Mouse (Mus musculus) neural tube, embryonic 13.5 days (tissue): Measurements from ENCODE around the gene Tex44. TPM values are rescaled to one million over a fixed set of nuclear protein-coding genes. Genes with fewer than 3 reads are reported as not detected.
"Not testable (repeated sequence)": the region's sequence is repeated elsewhere in the genome, so short reads cannot be mapped to it uniquely, and the experiment has no call there.

ENCODE experiments used
- ATAC-seq: fragments of 200-750 bp; cut with Nextera tagmentation; 2 replicates; pipeline ENCODE4 v1.8.0; 2017; ENCODE audit warnings: low read depth, mild to moderate bottlenecking, moderate TSS enrichment, moderate library complexity
- H3K27ac ChIP-seq: fragments of 300-500 bp; sonication (generic); replicated peaks from 2 replicates; pipeline ENCODE4 v1.5.1; 2015; ENCODE audit warnings: moderate library complexity, mild to moderate bottlenecking, inconsistent platforms
- H3K27me3 ChIP-seq: fragments of 300-500 bp; sonication (generic); 2 replicates; pipeline ENCODE4 v1.6.1; 2015; ENCODE audit warnings: mild to moderate bottlenecking, inconsistent platforms
- H3K36me3 ChIP-seq: fragments of 300-500 bp; sonication (generic); 2 replicates; pipeline ENCODE4 v1.6.1; 2015; ENCODE audit warnings: mild to moderate bottlenecking, inconsistent platforms
- H3K4me1 ChIP-seq: fragments of 300-500 bp; sonication (generic); replicated peaks from 2 replicates; pipeline ENCODE4 v1.6.1; 2015; ENCODE audit warnings: inconsistent platforms
- H3K4me2 ChIP-seq: fragments of 300-500 bp; sonication (generic); 2 replicates; pipeline ENCODE4 v1.6.1; 2015; ENCODE audit warnings: inconsistent platforms, mild to moderate bottlenecking, moderate library complexity
- H3K4me3 ChIP-seq: fragments of 300-500 bp; sonication (generic); 2 replicates; pipeline ENCODE4 v1.5.1; 2015; ENCODE audit warnings: mild to moderate bottlenecking, inconsistent platforms
- H3K9ac ChIP-seq: fragments of 300-500 bp; sonication (generic); 2 replicates; pipeline ENCODE4 v1.6.1; 2015; ENCODE audit warnings: moderate library complexity, mild to moderate bottlenecking, inconsistent platforms
- H3K9me3 ChIP-seq: fragments of 300-500 bp; sonication (generic); 2 replicates; pipeline ENCODE4 v1.6.1; 2016; ENCODE audit warnings: inconsistent platforms
- WGBS: fragments of 180-500 bp; shearing (Covaris S2); methylation state at CpG from one replicate; pipeline ENCODE4 v1.1.7; 2015; 5-methylcytosine and 5-hydroxymethylcytosine counted together
- polyA plus RNA-seq: library from polyadenylated mRNA; unstranded; fragments of >200 nt; fragmentation: Nextera tagmentation; extraction: Ambion mirVana; gene quantifications from 2 replicates; pipeline ENCODE4 v1.2.1, GENCODE M21; 2015

Tex44 gene
- polyA plus RNA-seq, 1 experiment from 2014 or later, result not detected

GRCm38 (mm10) chr1:86456892-86457581 lies 30.9 kb downstream of the Tex44 start:
- H3K27me3 ChIP-seq, result no peaks in the 10 kb centered on the region
- H3K27ac ChIP-seq, result no peak overlapping the region
- no peak overlapping the region for H3K9ac ChIP-seq
- no peak overlapping the region for H3K4me3 ChIP-seq
- no peak overlapping the region for H3K4me2 ChIP-seq
- no peaks in the 10 kb centered on the region for H3K9me3 ChIP-seq
- no peak for ATAC-seq
- no peaks in the 10 kb centered on the region for H3K36me3 ChIP-seq
- no peaks in the 10 kb centered on the region for H3K4me1 ChIP-seq
- WGBS, result 62% methylated on average over 13 of the region's 13 CpGs

- Histone ChIP-seq H3K4me1 (0 out of 2 replicates have a peak, but pooled peaks cover 3% of the 10 kb centered on the region), H3K27ac (no peak overlapping the region), H3K9me3 (no peaks in the 10 kb centered on the region), H3K27me3 (no peaks in the 10 kb centered on the region), H3K9ac (no peak overlapping the region), H3K4me2 (no peak overlapping the region), H3K4me3 (no peak overlapping the region), H3K36me3 (no peaks in the 10 kb centered on the region)
- no peak for ATAC-seq
- WGBS, result 87% methylated on average over 4 of the region's 4 CpGs
These were observed 33.2 kb downstream of the Tex44 start for GRCm38 (mm10) chr1:86459371-86459770.

- H3K9ac ChIP-seq, result no peak overlapping the region
- no peaks in the 10 kb centered on the region for H3K36me3 ChIP-seq
- no peak for ATAC-seq
- 0 out of 2 replicates have a peak, but pooled peaks cover 8% of the 10 kb centered on the region for H3K4me1 ChIP-seq
- WGBS, result 26% methylated on average over 9 of the region's 9 CpGs
- H3K4me2 ChIP-seq, result no peak overlapping the region
- no peaks in the 10 kb centered on the region for H3K9me3 ChIP-seq
- no peaks in the 10 kb centered on the region for H3K27me3 ChIP-seq
- H3K27ac ChIP-seq, result peak overlapping the region; percentile 80
- H3K4me3 ChIP-seq, result no peak overlapping the region
These were observed 38.2 kb downstream of the Tex44 start for GRCm38 (mm10) chr1:86464223-86464874.

- Histone ChIP-seq H3K4me2 (no peak overlapping the region), H3K4me3 (no peak overlapping the region), H3K9ac (no peak overlapping the region), H3K27me3 (no peaks in the 10 kb centered on the region), H3K27ac (peak overlapping the region; percentile 80), H3K9me3 (no peaks in the 10 kb centered on the region), H3K36me3 (no peaks in the 10 kb centered on the region), H3K4me1 (0 out of 2 replicates have a peak, but pooled peaks cover 8% of the 10 kb centered on the region)
- no peak for ATAC-seq
- 42% methylated on average over 4 of the region's 4 CpGs for WGBS
These were observed 38.7 kb downstream of the Tex44 start for GRCm38 (mm10) chr1:86464875-86465224.

GRCm38 (mm10) chr1:86467416-86467815 lies 41.3 kb downstream of the Tex44 start:
- H3K27ac ChIP-seq, result no peak overlapping the region
- no peaks in the 10 kb centered on the region for H3K27me3 ChIP-seq
- no peaks in the 10 kb centered on the region for H3K36me3 ChIP-seq
- H3K4me1 ChIP-seq, result peaks cover 20% of the 10 kb centered on the region
- no peak overlapping the region for H3K4me3 ChIP-seq
- H3K9me3 ChIP-seq, result no peaks in the 10 kb centered on the region
- 85% methylated on average over 8 of the region's 8 CpGs for WGBS
- ATAC-seq, result no peak
- no peak overlapping the region for H3K4me2 ChIP-seq
- no peak overlapping the region for H3K9ac ChIP-seq

GRCm38 (mm10) chr1:86469876-86470275 lies 43.7 kb downstream of the Tex44 start:
- no peaks in the 10 kb centered on the region for H3K9me3 ChIP-seq
- H3K27me3 ChIP-seq, result no peaks in the 10 kb centered on the region
- peaks cover 18% of the 10 kb centered on the region for H3K4me1 ChIP-seq
- ATAC-seq, result no peak
- 98% methylated on average over 4 of the region's 4 CpGs for WGBS
- H3K36me3 ChIP-seq, result no peaks in the 10 kb centered on the region
- H3K4me2 ChIP-seq, result no peak overlapping the region
- no peak overlapping the region for H3K4me3 ChIP-seq
- no peak overlapping the region for H3K9ac ChIP-seq
- H3K27ac ChIP-seq, result no peak overlapping the region

GRCm38 (mm10) chr1:86470519-86471181 lies 44.5 kb downstream of the Tex44 start:
- Histone ChIP-seq H3K36me3 (no peaks in the 10 kb centered on the region), H3K9me3 (no peaks in the 10 kb centered on the region), H3K4me3 (no peak overlapping the region), H3K4me1 (peaks cover 16% of the 10 kb centered on the region), H3K9ac (no peak overlapping the region), H3K27me3 (no peaks in the 10 kb centered on the region), H3K27ac (0 out of 2 replicates have a peak overlapping the region, but pooled peaks have one; percentile 28), H3K4me2 (no peak overlapping the region)
- ATAC-seq, result no peak; the same call in 1 of the 2 replicates
- 79% methylated on average over 12 of the region's 12 CpGs for WGBS

- 70% methylated on average over 11 of the region's 11 CpGs for WGBS
- Histone ChIP-seq H3K4me2 (peak overlapping the region; percentile 42; the same call in 1 of the 2 replicates), H3K4me1 (peaks cover 16% of the 10 kb centered on the region), H3K27ac (peak overlapping the region; percentile 68; the same call in 1 of the 2 replicates)
- not testable (repeated sequence) for ATAC-seq, H3K4me3 ChIP-seq, H3K27me3 ChIP-seq, H3K9me3 ChIP-seq, H3K9ac ChIP-seq, H3K36me3 ChIP-seq
These were observed 45.4 kb downstream of the Tex44 start for GRCm38 (mm10) chr1:86471504-86471961.

- peak; percentile 48 for ATAC-seq
- H3K36me3 ChIP-seq, result no peaks in the 10 kb centered on the region
- peak overlapping the region; percentile 60 for H3K9ac ChIP-seq
- H3K27ac ChIP-seq, result peak overlapping the region; percentile 68
- peak overlapping the region; percentile 42 for H3K4me2 ChIP-seq
- WGBS, result 21% methylated on average over 31 of the region's 31 CpGs
- H3K9me3 ChIP-seq, result no peaks in the 10 kb centered on the region
- no peaks in the 10 kb centered on the region for H3K27me3 ChIP-seq
- H3K4me3 ChIP-seq, result peak overlapping the region; percentile 2; the same call in 1 of the 2 replicates
- H3K4me1 ChIP-seq, result peaks cover 16% of the 10 kb centered on the region
These were observed 46.2 kb downstream of the Tex44 start for GRCm38 (mm10) chr1:86472197-86472952.

- Histone ChIP-seq H3K9ac (no peak overlapping the region), H3K4me1 (peaks cover 16% of the 10 kb centered on the region), H3K27ac (peak overlapping the region; percentile 68; the same call in 1 of the 2 replicates), H3K27me3 (no peaks in the 10 kb centered on the region), H3K4me3 (no peak overlapping the region), H3K4me2 (no peak overlapping the region), H3K36me3 (no peaks in the 10 kb centered on the region), H3K9me3 (no peaks in the 10 kb centered on the region)
- 94% methylated on average over 18 of the region's 18 CpGs for WGBS
- no peak for ATAC-seq
These were observed 47.1 kb downstream of the Tex44 start for GRCm38 (mm10) chr1:86473109-86473760.
